Mouse (Mus musculus): ENCODE results near the gene Nfkb1. TPM values are rescaled to one million over a fixed set of nuclear protein-coding genes. Genes with fewer than 3 reads are reported as not detected.

Nfkb1 gene
- polyA plus RNA-seq, 1 experiment from 2014 or later, result 12.3 TPM

DNA sequence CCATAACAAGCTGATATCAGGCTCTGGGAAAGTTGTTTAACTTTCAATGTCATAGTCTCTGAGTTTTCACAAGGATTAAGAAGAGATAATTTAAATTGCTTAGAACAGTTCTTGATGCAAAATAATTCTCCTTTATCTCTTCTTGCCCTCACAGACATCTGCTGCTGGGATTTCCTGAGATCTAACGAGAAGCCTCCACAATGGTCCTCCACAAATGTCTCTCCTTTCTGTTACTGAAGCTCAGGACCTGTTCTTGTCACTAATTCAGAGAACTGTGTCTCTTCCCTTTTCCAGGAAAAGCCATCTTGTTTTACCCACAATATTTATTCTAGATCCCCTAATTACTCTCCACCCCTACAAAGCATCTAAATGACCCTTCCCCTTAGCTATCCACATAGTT lies 56.3 kb downstream of the Nfkb1 start:
- Histone ChIP-seq H3K4me2 (replicated peaks; ENCODE audit: low read depth, low read length) (no peak overlapping the region), H3K9ac (ENCODE audit: low read depth, low read length) (no peak overlapping the region)

DNA sequence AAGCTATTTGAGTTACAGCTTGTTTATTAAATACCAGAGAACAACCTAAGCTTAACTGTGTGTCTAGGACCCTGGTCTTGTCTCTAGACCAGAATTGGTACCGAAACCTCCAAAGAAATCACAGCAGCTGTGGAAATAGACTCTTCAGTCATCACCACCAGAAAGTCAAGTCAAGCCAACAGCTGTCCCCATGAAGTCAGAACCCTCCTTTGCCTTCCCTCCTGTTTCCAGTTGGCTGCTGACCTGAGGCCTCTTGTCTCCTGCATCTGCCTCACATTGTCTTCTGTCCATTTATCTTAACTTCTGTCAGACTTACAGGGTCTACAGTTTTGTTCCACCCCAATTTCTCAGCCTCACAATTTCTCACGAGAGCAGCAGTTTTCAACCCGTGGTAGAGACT lies 57.1 kb downstream of the Nfkb1 start:
- Histone ChIP-seq H3K9me3 (ENCODE audit: control insufficient read depth, low read length) (no peaks in the 10 kb centered on the region), H3K4me1 (replicated peaks; ENCODE audit: control insufficient read depth, insufficient read depth, low read length) (no peaks in the 10 kb centered on the region), H3K36me3 (ENCODE audit: control insufficient read depth, insufficient read depth, low read length) (no peaks in the 10 kb centered on the region), H3K27ac (ENCODE audit: low read depth, low read length) (no peak overlapping the region), H3K4me3 (ENCODE audit: low read depth, low read length) (no peak overlapping the region), H3K9ac (ENCODE audit: low read depth, low read length) (no peak overlapping the region), H3K27me3 (ENCODE audit: control insufficient read depth, insufficient read depth, low read length) (no peaks in the 10 kb centered on the region), H3K4me2 (replicated peaks; ENCODE audit: low read depth, low read length) (no peak overlapping the region)
- ATAC-seq (ENCODE audit: low FRiP score) (no peak), DNase-seq (ENCODE audit: low spot score) (no peak)
- 80% methylated on average over 3 of the region's 3 CpGs for WGBS

More for the DNA sequence above, 56.3 kb downstream of the Nfkb1 start:
- ATAC-seq (ENCODE audit: low FRiP score) (no peak), DNase-seq (ENCODE audit: low spot score) (no peak)
- H3K27me3 ChIP-seq (ENCODE audit: control insufficient read depth, insufficient read depth, low read length), result no peaks in the 10 kb centered on the region
- no peaks in the 10 kb centered on the region for H3K4me1 ChIP-seq (replicated peaks; ENCODE audit: control insufficient read depth, insufficient read depth, low read length)
- no peaks in the 10 kb centered on the region for H3K36me3 ChIP-seq (ENCODE audit: control insufficient read depth, insufficient read depth, low read length)
- H3K27ac ChIP-seq (ENCODE audit: low read depth, low read length), result no peak overlapping the region
- no peak overlapping the region for H3K4me3 ChIP-seq (ENCODE audit: low read depth, low read length)
- no peaks in the 10 kb centered on the region for H3K9me3 ChIP-seq (ENCODE audit: control insufficient read depth, low read length)
- 89% methylated on average over 1 of the region's 1 CpGs for whole genome bisulfite sequencing

DNA sequence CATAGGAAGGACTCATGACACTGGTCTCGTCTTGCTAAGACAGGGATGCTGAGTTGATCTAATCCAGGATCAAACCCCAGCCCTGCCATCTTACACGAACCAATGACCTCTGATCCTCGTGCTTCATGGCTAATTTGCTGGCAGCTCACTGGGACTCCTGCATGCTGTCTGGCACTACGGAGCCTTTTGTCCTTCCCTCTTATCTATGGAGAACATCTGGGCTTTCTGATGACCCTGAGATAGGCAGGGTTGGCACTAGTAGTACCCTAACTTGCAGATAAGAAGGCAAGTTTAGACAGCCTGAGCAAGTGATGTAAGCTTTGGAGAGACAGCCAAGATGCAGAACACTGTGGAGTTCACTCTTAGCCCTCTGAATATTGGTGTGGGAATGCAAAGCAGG lies 59.5 kb downstream of the Nfkb1 start:
- no peak for DNase-seq (ENCODE audit: low spot score)
- no peak overlapping the region for H3K27ac ChIP-seq (ENCODE audit: low read depth, low read length)

DNA sequence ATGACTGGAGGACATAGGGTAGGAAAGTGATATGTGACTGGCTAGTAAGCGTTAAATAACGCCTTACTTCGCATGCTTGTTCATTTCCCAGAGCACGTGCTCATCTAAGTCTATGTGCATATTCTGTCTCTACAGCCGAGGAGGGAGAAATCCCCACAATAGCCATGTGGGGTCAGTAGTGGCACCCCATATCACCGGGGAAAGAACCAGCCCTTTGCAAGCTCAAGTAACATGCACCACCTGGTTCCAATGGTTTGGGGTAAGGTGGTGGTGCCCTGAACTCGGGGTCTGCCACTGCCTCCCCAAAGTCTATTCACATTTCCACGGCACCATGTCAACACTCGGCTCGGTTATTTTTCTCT lies 60.3 kb downstream of the Nfkb1 start:
- WGBS, result 70% methylated on average over 10 of the region's 10 CpGs
- H3K9me3 ChIP-seq (ENCODE audit: control insufficient read depth, low read length), result no peaks in the 10 kb centered on the region
- H3K9ac ChIP-seq (ENCODE audit: low read depth, low read length), result no peak overlapping the region
- no peaks in the 10 kb centered on the region for H3K27me3 ChIP-seq (ENCODE audit: control insufficient read depth, insufficient read depth, low read length)
- H3K4me2 ChIP-seq (replicated peaks; ENCODE audit: low read depth, low read length), result no peak overlapping the region
- no peak overlapping the region for H3K27ac ChIP-seq (ENCODE audit: low read depth, low read length)
- H3K4me1 ChIP-seq (replicated peaks; ENCODE audit: control insufficient read depth, insufficient read depth, low read length), result no peaks in the 10 kb centered on the region
- ATAC-seq (ENCODE audit: low FRiP score) (0 out of 2 replicates have a peak, but pooled peaks have one; percentile 26), DNase-seq (ENCODE audit: low spot score) (peak; percentile 15)
- no peaks in the 10 kb centered on the region for H3K36me3 ChIP-seq (ENCODE audit: control insufficient read depth, insufficient read depth, low read length)
- no peak overlapping the region for H3K4me3 ChIP-seq (ENCODE audit: low read depth, low read length)

More for the DNA sequence above, 59.5 kb downstream of the Nfkb1 start:
- Histone ChIP-seq H3K4me3 (ENCODE audit: low read depth, low read length) (no peak overlapping the region), H3K9ac (ENCODE audit: low read depth, low read length) (no peak overlapping the region), H3K9me3 (ENCODE audit: control insufficient read depth, low read length) (no peaks in the 10 kb centered on the region), H3K27me3 (ENCODE audit: control insufficient read depth, insufficient read depth, low read length) (no peaks in the 10 kb centered on the region), H3K4me2 (replicated peaks; ENCODE audit: low read depth, low read length) (no peak overlapping the region), H3K36me3 (ENCODE audit: control insufficient read depth, insufficient read depth, low read length) (no peaks in the 10 kb centered on the region), H3K4me1 (replicated peaks; ENCODE audit: control insufficient read depth, insufficient read depth, low read length) (no peaks in the 10 kb centered on the region)
- no peak for ATAC-seq (ENCODE audit: low FRiP score)
- 45% methylated on average over 4 of the region's 4 CpGs for WGBS

DNA sequence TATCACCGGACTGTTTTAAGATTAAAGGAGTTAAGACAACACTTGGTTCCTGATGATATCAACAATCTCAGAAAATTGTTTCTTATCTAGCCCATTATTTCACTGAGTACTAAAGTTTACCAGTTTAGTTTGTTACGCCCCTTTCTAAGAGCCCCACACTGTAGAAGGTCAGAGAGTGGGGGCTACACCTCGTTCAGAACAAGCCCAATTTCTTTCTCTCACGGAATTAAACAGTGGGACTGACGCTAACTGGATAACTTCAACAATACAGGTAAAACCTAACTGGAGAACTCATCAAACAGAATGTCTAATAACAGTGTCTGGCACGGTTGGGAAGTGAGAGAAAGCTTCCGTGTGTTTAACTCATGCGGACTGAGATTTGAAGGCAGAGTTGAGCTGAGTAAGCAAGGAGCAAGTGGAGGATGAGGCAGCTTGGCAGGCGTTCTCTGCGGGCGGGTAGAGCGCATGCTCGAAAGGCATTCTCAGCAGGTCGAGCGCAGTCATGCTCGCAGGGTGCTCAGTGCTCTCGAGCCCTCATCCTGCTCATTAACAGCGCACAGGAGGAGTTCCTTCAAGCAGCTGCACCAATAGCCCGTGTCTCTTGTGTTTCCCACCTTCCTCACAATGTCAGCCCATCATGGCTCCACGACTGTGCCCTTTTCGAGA lies 60.8 kb downstream of the Nfkb1 start:
- ATAC-seq (ENCODE audit: low FRiP score) (0 out of 2 replicates have a peak, but pooled peaks have one; percentile 45), DNase-seq (ENCODE audit: low spot score) (no peak)
- Histone ChIP-seq H3K4me2 (replicated peaks; ENCODE audit: low read depth, low read length) (no peak overlapping the region), H3K4me3 (ENCODE audit: low read depth, low read length) (no peak overlapping the region), H3K9ac (ENCODE audit: low read depth, low read length) (no peak overlapping the region), H3K27ac (ENCODE audit: low read depth, low read length) (no peak overlapping the region), H3K9me3 (ENCODE audit: control insufficient read depth, low read length) (no peaks in the 10 kb centered on the region), H3K36me3 (ENCODE audit: control insufficient read depth, insufficient read depth, low read length) (no peaks in the 10 kb centered on the region), H3K4me1 (replicated peaks; ENCODE audit: control insufficient read depth, insufficient read depth, low read length) (no peaks in the 10 kb centered on the region), H3K27me3 (ENCODE audit: control insufficient read depth, insufficient read depth, low read length) (no peaks in the 10 kb centered on the region)
- WGBS, result 75% methylated on average over 21 of the region's 21 CpGs

DNA sequence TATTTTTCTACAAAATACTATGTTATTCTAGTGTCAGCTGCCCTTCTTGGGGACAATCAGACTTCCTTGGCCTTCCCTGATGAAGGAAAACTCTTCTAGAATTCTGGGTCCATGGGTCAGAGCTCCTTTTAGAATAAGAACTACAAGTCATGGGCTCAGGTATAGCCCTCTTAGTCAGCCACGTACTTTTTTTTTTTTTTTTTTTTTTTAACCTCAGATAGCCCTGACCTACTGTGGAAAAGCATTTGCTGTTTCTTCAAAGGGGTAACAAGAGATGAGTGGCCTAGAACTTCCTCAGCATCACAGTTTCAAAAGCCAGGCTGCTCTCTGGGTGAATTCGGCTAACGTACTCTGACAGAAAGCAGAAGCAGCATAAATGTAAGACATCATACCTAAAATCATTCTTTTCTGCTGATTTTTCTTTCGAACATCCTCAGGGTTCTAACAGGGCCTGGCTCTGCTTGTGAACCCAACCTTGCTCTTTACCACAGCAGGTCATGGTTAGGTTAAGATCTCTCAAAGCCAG lies 61.5 kb downstream of the Nfkb1 start:
- Histone ChIP-seq H3K4me1 (replicated peaks; ENCODE audit: control insufficient read depth, insufficient read depth, low read length) (no peaks in the 10 kb centered on the region), H3K36me3 (ENCODE audit: control insufficient read depth, insufficient read depth, low read length) (no peaks in the 10 kb centered on the region), H3K27me3 (ENCODE audit: control insufficient read depth, insufficient read depth, low read length) (no peaks in the 10 kb centered on the region), H3K4me3 (ENCODE audit: low read depth, low read length) (no peak overlapping the region), H3K9ac (ENCODE audit: low read depth, low read length) (no peak overlapping the region), H3K27ac (ENCODE audit: low read depth, low read length) (no peak overlapping the region), H3K4me2 (replicated peaks; ENCODE audit: low read depth, low read length) (no peak overlapping the region), H3K9me3 (ENCODE audit: control insufficient read depth, low read length) (no peaks in the 10 kb centered on the region)
- WGBS, result 94% methylated on average over 4 of the region's 4 CpGs
- ATAC-seq (ENCODE audit: low FRiP score), result no peak
- no peak for DNase-seq (ENCODE audit: low spot score)

DNA sequence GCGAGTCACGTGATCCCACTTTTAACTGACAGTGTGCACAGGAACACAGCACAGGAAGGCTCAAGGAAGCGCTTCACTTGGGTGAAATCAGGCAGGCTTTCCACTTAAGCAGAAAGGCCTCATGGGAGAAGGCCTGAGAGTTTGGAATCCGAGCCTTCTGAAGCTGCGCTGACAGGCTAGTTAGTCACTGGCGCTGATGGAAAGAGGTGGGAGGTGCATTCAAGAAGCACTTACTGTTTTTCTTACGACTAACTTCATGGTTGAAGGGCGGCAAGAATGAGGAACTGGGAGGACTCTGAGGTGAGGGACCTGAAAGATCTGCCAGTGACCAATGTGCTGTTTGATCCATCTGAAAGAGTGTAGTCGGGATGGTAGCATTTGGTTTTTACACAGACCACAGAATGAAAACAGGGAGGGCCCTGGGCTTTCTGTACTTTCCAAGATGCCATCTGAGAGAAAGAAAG lies 62.6 kb downstream of the Nfkb1 start:
- H3K27ac ChIP-seq (ENCODE audit: low read depth, low read length), result no peak overlapping the region
- no peak overlapping the region for H3K9ac ChIP-seq (ENCODE audit: low read depth, low read length)
- ATAC-seq (ENCODE audit: low FRiP score) (no peak), DNase-seq (ENCODE audit: low spot score) (no peak)
- H3K36me3 ChIP-seq (ENCODE audit: control insufficient read depth, insufficient read depth, low read length), result no peaks in the 10 kb centered on the region
- H3K4me3 ChIP-seq (ENCODE audit: low read depth, low read length), result no peak overlapping the region
- no peaks in the 10 kb centered on the region for H3K4me1 ChIP-seq (replicated peaks; ENCODE audit: control insufficient read depth, insufficient read depth, low read length)
- 81% methylated on average over 9 of the region's 9 CpGs for WGBS
- no peaks in the 10 kb centered on the region for H3K9me3 ChIP-seq (ENCODE audit: control insufficient read depth, low read length)
- H3K4me2 ChIP-seq (replicated peaks; ENCODE audit: low read depth, low read length), result no peak overlapping the region
- no peaks in the 10 kb centered on the region for H3K27me3 ChIP-seq (ENCODE audit: control insufficient read depth, insufficient read depth, low read length)

DNA sequence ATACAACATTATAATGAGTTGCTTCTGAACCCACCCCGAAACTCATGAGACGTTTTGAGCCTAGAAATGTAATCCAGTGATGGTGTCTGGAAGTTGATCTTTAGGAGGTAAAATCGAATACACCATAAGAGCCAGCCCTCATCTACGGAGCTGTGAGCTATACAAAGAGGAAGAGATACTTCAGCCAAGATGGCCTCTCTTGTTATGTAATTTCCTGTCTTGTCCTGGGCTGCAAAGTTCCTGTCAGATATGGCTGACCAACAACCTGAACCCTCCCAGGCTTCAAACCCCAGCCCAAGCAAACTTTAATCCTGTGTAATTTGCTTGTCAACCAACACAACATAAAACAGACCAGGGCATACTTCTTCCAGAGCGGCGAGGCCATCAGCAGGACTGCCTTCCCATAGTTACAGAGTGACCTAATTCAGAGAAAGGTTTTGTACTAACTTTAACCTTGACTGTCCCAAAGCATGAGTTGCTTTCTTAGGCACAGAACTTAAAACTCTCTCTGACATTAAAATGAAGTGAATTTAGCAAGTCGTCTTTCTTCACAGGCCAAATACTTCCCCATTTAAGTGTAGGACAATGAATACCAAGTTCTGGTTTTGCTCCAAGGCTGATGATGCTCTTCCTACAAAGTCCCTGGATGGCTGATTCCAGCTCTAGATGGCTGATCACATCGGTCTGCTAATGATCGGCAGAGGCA lies 63.2 kb downstream of the Nfkb1 start:
- Histone ChIP-seq H3K36me3 (ENCODE audit: control insufficient read depth, insufficient read depth, low read length) (no peaks in the 10 kb centered on the region), H3K9ac (ENCODE audit: low read depth, low read length) (no peak overlapping the region), H3K4me1 (replicated peaks; ENCODE audit: control insufficient read depth, insufficient read depth, low read length) (no peaks in the 10 kb centered on the region), H3K27ac (ENCODE audit: low read depth, low read length) (no peak overlapping the region), H3K4me3 (ENCODE audit: low read depth, low read length) (no peak overlapping the region), H3K4me2 (replicated peaks; ENCODE audit: low read depth, low read length) (no peak overlapping the region), H3K9me3 (ENCODE audit: control insufficient read depth, low read length) (no peaks in the 10 kb centered on the region), H3K27me3 (ENCODE audit: control insufficient read depth, insufficient read depth, low read length) (no peaks in the 10 kb centered on the region)
- ATAC-seq (ENCODE audit: low FRiP score), result no peak
- 92% methylated on average over 9 of the region's 9 CpGs for WGBS
- no peak for DNase-seq (ENCODE audit: low spot score)

DNA sequence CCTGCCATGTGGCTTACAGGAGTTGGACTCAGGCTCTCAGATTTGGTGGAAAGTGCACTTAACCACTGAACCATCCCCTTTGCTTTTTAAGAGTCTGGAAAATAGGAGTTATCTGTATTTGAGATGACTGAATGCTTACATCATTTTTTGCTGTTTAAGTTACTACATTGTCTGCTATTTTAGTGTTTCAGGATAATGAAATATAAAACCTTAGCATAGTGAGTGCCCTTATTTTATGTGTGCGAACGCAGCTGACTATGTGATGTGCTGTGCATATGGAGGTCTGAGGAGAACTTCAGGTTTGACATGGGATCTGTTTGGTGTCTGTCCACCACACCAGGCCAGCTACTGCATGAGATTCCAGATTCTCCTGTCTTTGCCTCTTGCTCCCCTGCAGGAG lies 66.1 kb downstream of the Nfkb1 start:
- Histone ChIP-seq H3K9me3 (ENCODE audit: control insufficient read depth, low read length) (no peaks in the 10 kb centered on the region), H3K36me3 (ENCODE audit: control insufficient read depth, insufficient read depth, low read length) (no peaks in the 10 kb centered on the region), H3K4me3 (ENCODE audit: low read depth, low read length) (no peak overlapping the region), H3K4me2 (replicated peaks; ENCODE audit: low read depth, low read length) (no peak overlapping the region), H3K4me1 (replicated peaks; ENCODE audit: control insufficient read depth, insufficient read depth, low read length) (no peaks in the 10 kb centered on the region), H3K9ac (ENCODE audit: low read depth, low read length) (no peak overlapping the region), H3K27me3 (ENCODE audit: control insufficient read depth, insufficient read depth, low read length) (no peaks in the 10 kb centered on the region), H3K27ac (ENCODE audit: low read depth, low read length) (no peak overlapping the region)
- WGBS, result 94% methylated on average over 2 of the region's 2 CpGs
- ATAC-seq (ENCODE audit: low FRiP score), result no peak
- DNase-seq (ENCODE audit: low spot score), result no peak

All from hindbrain, embryonic 11.5 days (tissue).